Mouse (Mus musculus) bone marrow, adult 2 months (tissue): ENCODE results near the gene Pcnx3. TPM values are rescaled to one million over a fixed set of nuclear protein-coding genes. Genes with fewer than 3 reads are reported as not detected.
A peak's percentile ranks its signal among the peaks of the same experiment; 100 is the strongest.

Experiments
- H3K27ac ChIP-seq: fragments of 200-500 bp; 2 replicates; pipeline ENCODE4 v1.5.1; 2012; ENCODE audit warnings: low read depth, mild to moderate bottlenecking, control low read depth, inconsistent platforms, low read length; ENCODE audit not compliant: control insufficient read depth, poor library complexity, insufficient read depth
- H3K4me1 ChIP-seq: fragments of 200-500 bp; 2 replicates; pipeline ENCODE4 v1.6.1; 2011; ENCODE audit warnings: low read length; ENCODE audit not compliant: control insufficient read depth, insufficient read depth
- H3K4me3 ChIP-seq: fragments of 200-500 bp; replicated peaks from 2 replicates; pipeline ENCODE3; 2011; ENCODE audit warnings: mild to moderate bottlenecking, low read depth, low read length, control low read depth; ENCODE audit not compliant: control insufficient read depth
- CTCF ChIP-seq: fragments of 200-500 bp; IDR thresholded peaks from 2 replicates; pipeline ENCODE4 v1.5.1; 2011; ENCODE audit warnings: low read length, control low read depth; ENCODE audit not compliant: control insufficient read depth, insufficient read depth
- POLR2A ChIP-seq: fragments of 200-500 bp; IDR thresholded peaks from 2 replicates; pipeline ENCODE4 v1.6.1; 2011; ENCODE audit warnings: low read depth, mild to moderate bottlenecking, control low read depth, low read length, borderline replicate concordance; ENCODE audit not compliant: control insufficient read depth
- WGBS: fragments of 180-500 bp; shearing (Covaris S2); methylation state at CpG from one replicate; pipeline ENCODE4 v1.1.7; 2018; 5-methylcytosine and 5-hydroxymethylcytosine counted together
- polyA plus RNA-seq: library from polyadenylated mRNA; stranded (reverse); fragments of >200 nt; gene quantifications from 2 replicates; pipeline ENCODE4 v1.2.4, GENCODE M21; 2011; ENCODE audit warnings: low replicate concordance; ENCODE audit not compliant: missing spikeins, insufficient read depth, insufficient read length

Gene Pcnx3
- polyA plus RNA-seq, 1 experiment = 99.7 TPM

GRCm38 (mm10) chr19:5704801-5705571, 16.3 kb upstream of the Pcnx3 start:
- Histone ChIP-seq H3K27ac (peak overlapping the region; percentile 37), H3K4me1 (peaks cover 6% of the 10 kb centered on the region)

DNA sequence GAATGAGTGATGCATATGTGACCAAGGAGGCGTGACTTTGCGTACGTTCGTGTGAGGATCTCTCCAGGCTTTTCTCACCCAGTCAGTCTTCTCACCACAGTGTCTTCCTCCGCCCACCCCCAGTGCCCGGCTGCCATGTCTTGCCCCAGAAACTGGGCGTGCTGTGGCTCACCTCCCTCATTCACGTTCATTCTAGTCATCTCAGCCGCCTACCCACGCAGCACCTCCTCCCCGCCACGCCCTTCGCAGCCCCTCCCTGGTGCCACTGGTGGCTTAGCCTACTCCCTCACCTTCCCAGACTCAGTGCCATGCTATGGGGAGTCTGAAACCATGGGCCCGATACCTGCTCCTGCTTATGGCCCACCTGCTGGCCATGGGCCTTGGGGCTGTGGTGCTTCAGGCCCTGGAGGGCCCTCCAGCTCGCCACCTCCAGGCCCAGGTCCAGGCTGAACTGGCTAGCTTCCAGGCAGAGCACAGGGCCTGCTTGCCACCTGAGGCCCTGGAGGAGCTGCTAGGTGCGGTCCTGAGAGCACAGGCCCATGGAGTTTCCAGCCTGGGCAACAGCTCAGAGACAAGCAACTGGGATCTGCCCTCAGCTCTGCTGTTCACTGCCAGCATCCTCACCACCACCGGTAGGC, 15.6 kb upstream of the Pcnx3 start, which contains the start of gene Kcnk7:
Kcnk7 (plus strand) TSS at position 205 of the 638 bp plus-strand sequence.
- TF ChIP-seq POLR2A (no peak), CTCF (no peak)
- 66% methylated on average over 17 of the region's 17 CpGs for WGBS
- Histone ChIP-seq H3K4me3 (no peak within 1 kb of the TSS), H3K27ac (peak within 1 kb of the TSS; percentile 37), H3K4me1 (peaks cover 6% of the 10 kb centered on the region)

More at GRCm38 (mm10) chr19:5704801-5705571, 16.3 kb upstream of the Pcnx3 start:
- TF ChIP-seq POLR2A = no peak
- no peak for TF ChIP-seq CTCF
- no peak overlapping the region for H3K4me3 ChIP-seq
- 29% methylated on average over 10 of the region's 10 CpGs for WGBS

- 94% methylated on average over 41 of the region's 41 CpGs for WGBS
- Histone ChIP-seq H3K4me3 (no peak overlapping the region), H3K27ac (no peak overlapping the region), H3K4me1 (no peaks in the 10 kb centered on the region; the same call in 1 of the 2 replicates)
- TF ChIP-seq POLR2A (no peak; the same call in 1 of the 2 replicates), CTCF (no peak)
Measured at GRCm38 (mm10) chr19:5695849-5696462, 7.2 kb upstream of the Pcnx3 start.

DNA sequence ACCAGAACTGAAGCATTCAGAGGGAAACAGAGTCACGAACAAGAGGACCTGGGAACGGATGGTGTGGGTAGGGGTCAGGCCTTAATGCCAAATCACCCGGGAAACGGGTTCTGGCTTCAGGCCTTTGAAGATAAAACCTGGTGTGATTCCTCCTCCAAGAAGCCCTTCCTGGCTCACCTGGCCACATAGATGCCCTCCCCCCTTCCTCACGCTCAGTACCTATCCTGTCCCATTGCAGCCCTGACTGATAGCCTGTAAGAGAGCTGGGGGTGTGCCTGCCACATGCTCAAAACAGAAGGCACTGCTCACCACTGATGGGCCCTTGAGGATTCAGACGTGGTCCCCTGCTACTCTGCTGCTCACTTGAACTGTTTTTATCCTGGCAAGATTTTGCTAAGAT, 5.1 kb upstream of the Pcnx3 start:
- WGBS = 83% methylated on average over 6 of the region's 6 CpGs
- Histone ChIP-seq H3K4me1 (no peaks in the 10 kb centered on the region; the same call in 1 of the 2 replicates), H3K4me3 (peak overlapping the region; percentile 84), H3K27ac (no peak overlapping the region)
- TF ChIP-seq POLR2A = no peak
- TF ChIP-seq CTCF = no peak

- 31% methylated on average over 10 of the region's 10 CpGs for WGBS
- Histone ChIP-seq H3K4me1 (no peaks in the 10 kb centered on the region; the same call in 1 of the 2 replicates), H3K27ac (peak overlapping the region; percentile 56), H3K4me3 (peak overlapping the region; percentile 84)
- TF ChIP-seq CTCF = no peak
- no peak for TF ChIP-seq POLR2A
Measured at GRCm38 (mm10) chr19:5692913-5693396, 4.2 kb upstream of the Pcnx3 start.

GRCm38 (mm10) chr19:5692086-5692912, 3.6 kb upstream of the Pcnx3 start:
- H3K4me1 ChIP-seq = peaks cover 2% of the 10 kb centered on the region; the same call in 1 of the 2 replicates
- peak overlapping the region; percentile 84 for H3K4me3 ChIP-seq
- WGBS = 16% methylated on average over 10 of the region's 10 CpGs
- peak overlapping the region; percentile 56 for H3K27ac ChIP-seq
- TF ChIP-seq CTCF (no peak), POLR2A (0 out of 2 replicates have a peak, but pooled peaks have one; percentile 3)

DNA sequence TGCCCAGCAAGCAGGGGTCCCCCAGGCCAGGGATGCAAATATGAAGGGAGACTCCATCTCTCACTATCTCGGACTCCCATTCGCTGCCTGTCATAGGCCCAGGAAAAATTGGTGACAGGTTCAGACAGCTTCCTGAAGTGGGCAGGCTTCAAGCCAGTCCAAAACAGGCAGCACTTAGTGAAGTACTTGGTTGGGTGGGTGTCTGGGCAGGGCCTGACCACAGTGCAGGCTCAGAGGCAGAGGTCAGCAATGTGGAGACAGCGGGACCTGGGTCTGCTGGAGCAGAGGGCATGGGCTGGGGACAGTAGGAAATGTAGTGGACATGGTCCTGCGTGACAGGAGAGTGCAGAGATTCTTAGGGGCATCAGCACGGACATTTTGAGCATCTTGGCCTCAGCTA, 2.9 kb upstream of the Pcnx3 start:
- Histone ChIP-seq H3K4me1 (peaks cover 2% of the 10 kb centered on the region; the same call in 1 of the 2 replicates), H3K27ac (peak overlapping the region; percentile 44), H3K4me3 (peak overlapping the region; percentile 84)
- WGBS = 44% methylated on average over 5 of the region's 5 CpGs
- TF ChIP-seq CTCF = no peak
- no peak for TF ChIP-seq POLR2A
